Mouse (Mus musculus) cerebellum, adult 2 months (tissue): ENCODE measurements around the gene Ttc9b. TPM values are rescaled to one million over a fixed set of nuclear protein-coding genes. Genes with fewer than 3 reads are reported as not detected.
A peak's percentile ranks its signal among the peaks of the same experiment; 100 is the strongest.
"Not testable (repeated sequence)": the region's sequence is repeated elsewhere in the genome, so short reads cannot be mapped to it uniquely, and the experiment has no call there.

Experiments used
- DNase-seq, 2 experiments: peaks; one replicate each; pipeline ENCODE4 v3.0.0; 2021
- H3K27ac ChIP-seq: fragments of 200-500 bp; 2 replicates; pipeline ENCODE4 v1.5.1; 2012; ENCODE audit warnings: low read length, control low read depth, inconsistent platforms; ENCODE audit not compliant: insufficient read depth
- H3K27me3 ChIP-seq: fragments of 200-500 bp; 2 replicates; pipeline ENCODE4 v1.6.1; 2012; ENCODE audit warnings: inconsistent platforms, mild to moderate bottlenecking, low read length, moderate library complexity; ENCODE audit not compliant: control insufficient read depth, insufficient read depth
- H3K4me1 ChIP-seq: fragments of 200-500 bp; 2 replicates; pipeline ENCODE4 v1.6.1; 2011; ENCODE audit warnings: low read length; ENCODE audit not compliant: control insufficient read depth, insufficient read depth
- H3K4me3 ChIP-seq: fragments of 200-500 bp; replicated peaks from 2 replicates; pipeline ENCODE3; 2011; ENCODE audit warnings: mild to moderate bottlenecking, low read depth, low read length, control low read depth; ENCODE audit not compliant: insufficient read depth
- CTCF ChIP-seq: fragments of 200-500 bp; IDR thresholded peaks from 2 replicates; pipeline ENCODE4 v1.5.1; 2011; ENCODE audit warnings: low read depth, mild to moderate bottlenecking, control low read depth, low read length, moderate library complexity, borderline replicate concordance; ENCODE audit not compliant: insufficient read depth
- POLR2A ChIP-seq: fragments of 200-500 bp; IDR thresholded peaks from 2 replicates; pipeline ENCODE4 v1.6.1; 2011; ENCODE audit warnings: low read length, control low read depth, borderline replicate concordance; ENCODE audit not compliant: insufficient read depth
- WGBS: fragments of 180-500 bp; shearing (Covaris S2); methylation state at CpG from one replicate; pipeline ENCODE4 v1.1.7; 2018; 5-methylcytosine and 5-hydroxymethylcytosine counted together
- polyA plus RNA-seq: library from polyadenylated mRNA; depleted of rRNA; stranded (reverse); fragments of >200 nt; gene quantifications from 2 replicates; pipeline ENCODE4 v1.2.3, GENCODE M21; 2012

Gene Ttc9b
- polyA plus RNA-seq, 1 experiment: 62.2 TPM

DNA sequence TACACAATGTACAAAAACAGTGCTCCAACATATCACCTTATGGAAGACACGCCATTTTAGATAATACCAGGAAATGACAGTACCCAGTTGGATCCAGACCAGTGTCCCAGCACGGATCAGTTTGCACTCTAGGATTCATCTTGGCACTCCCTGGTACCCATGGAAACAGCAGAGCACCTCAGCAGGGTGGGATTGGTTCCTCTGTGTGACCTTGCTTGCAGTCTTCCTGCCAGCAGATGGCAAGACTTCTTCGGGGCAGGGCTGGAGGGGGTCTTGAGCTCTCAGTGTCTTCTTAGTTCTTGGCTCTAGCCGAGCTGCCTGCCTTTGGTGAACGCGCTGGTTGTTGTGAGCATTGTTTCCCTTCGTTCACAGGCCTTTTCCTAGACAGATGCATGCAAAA lies 26.0 kb upstream of the Ttc9b start:
- no peaks in the 10 kb centered on the region for H3K27me3 ChIP-seq
- no peak for TF ChIP-seq CTCF
- no peak for TF ChIP-seq POLR2A
- H3K27ac ChIP-seq: peak overlapping the region; percentile 39
- DNase-seq: no peak
- peaks cover 29% of the 10 kb centered on the region for H3K4me1 ChIP-seq
- no peak overlapping the region for H3K4me3 ChIP-seq
- 34% methylated on average over 7 of the region's 7 CpGs for WGBS

DNA sequence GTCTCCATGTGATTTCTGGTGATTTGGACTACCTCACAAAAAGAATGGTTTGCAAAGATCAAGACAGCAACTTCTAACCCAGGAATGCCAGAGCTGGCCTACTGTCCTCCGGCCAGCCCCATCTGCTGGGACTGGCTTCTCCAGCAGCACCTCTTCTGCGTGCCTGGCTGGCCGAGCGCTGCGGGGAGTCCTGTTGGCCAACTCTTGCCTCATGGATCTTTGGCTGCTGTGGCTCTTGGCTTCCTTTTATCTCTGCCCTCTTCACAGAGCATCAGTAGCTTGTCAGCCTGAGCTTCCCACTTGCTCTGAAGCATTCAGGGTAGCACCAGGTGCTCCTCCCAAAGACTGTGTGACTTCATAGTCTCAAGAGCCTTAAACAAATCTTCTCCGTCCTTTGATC lies 25.5 kb upstream of the Ttc9b start:
- 24% methylated on average over 6 of the region's 6 CpGs for WGBS
- Histone ChIP-seq H3K4me3 (no peak overlapping the region), H3K4me1 (peaks cover 34% of the 10 kb centered on the region), H3K27me3 (no peaks in the 10 kb centered on the region), H3K27ac (peak overlapping the region; percentile 39)
- peak in 1 of 2 experiments; percentile 60 for DNase-seq
- no peak for TF ChIP-seq CTCF
- TF ChIP-seq POLR2A: no peak

DNA sequence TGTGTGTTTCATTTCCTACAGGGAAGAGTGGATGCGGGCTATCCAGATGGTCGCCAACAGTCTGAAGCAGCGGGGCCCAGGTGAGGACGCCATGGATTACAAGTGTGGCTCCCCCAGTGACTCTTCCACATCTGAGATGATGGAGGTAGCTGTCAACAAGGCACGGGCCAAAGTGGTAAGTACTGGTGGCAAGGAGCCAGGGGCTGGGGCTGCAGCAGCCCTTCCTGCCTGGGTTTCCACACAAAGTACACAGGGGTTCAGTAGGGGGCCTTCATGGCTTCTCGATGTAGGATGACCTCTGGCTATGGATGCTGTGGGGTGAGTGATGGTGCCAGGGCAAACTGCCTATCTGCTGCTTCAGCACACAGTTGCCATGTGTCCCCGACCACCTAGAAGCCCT lies 24.9 kb upstream of the Ttc9b start:
- 33% methylated on average over 7 of the region's 7 CpGs for WGBS
- H3K27ac ChIP-seq, H3K27me3 ChIP-seq, H3K4me3 ChIP-seq, DNase-seq: not testable (repeated sequence)
- peaks cover 39% of the 10 kb centered on the region for H3K4me1 ChIP-seq

DNA sequence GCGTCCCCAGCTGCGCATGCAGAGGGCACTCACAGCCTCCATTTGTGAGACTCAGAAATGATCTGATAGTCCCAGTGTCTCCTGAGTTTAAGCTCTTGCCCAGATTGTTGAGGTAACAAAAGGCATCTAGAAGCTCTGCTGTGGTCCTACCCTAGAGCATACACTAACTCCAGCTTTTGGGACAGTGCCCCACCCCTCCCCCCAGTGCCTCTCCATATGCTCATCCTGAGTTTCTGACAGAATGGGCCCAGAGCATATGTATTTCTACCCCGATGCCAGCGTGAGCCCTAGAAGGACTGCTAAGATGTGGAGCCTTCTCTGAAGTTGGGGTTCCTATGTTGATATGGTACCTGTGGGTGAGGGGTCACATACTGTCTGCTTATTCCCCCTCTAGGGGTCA lies 22.3 kb upstream of the Ttc9b start:
- no peak for TF ChIP-seq CTCF
- TF ChIP-seq POLR2A: no peak
- H3K27ac ChIP-seq: peak overlapping the region; percentile 64
- WGBS: 49% methylated on average over 4 of the region's 4 CpGs
- peak; percentile 64 to 71 for DNase-seq
- no peak overlapping the region for H3K4me3 ChIP-seq
- H3K27me3 ChIP-seq: no peaks in the 10 kb centered on the region
- H3K4me1 ChIP-seq: peaks cover 46% of the 10 kb centered on the region

DNA sequence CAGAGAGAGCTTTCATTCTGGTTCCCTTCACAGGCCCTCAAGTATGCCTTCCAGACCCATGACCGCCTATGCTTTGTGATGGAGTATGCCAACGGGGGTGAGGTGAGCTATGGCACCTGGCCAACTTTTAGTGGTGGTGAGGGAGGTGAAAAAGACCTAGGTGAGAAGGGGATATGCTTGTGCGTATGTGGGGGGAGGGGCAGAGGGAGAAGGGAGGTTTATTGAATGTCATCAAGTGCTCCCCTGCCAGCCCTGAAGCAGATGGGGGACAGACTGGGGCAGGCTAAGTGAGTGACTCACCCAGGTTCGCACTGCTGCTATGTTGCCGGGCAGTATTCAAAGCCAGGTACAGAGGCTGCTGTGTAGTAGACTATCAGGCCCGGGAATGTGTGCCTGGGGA lies 20.5 kb upstream of the Ttc9b start:
- H3K27me3 ChIP-seq: no peaks in the 10 kb centered on the region
- H3K27ac ChIP-seq: peak overlapping the region; percentile 58
- H3K4me3 ChIP-seq: no peak overlapping the region
- peaks cover 40% of the 10 kb centered on the region for H3K4me1 ChIP-seq
- WGBS: 9% methylated on average over 6 of the region's 6 CpGs
- TF ChIP-seq CTCF: no peak
- TF ChIP-seq POLR2A: no peak
- DNase-seq: peak; percentile 66 to 77

DNA sequence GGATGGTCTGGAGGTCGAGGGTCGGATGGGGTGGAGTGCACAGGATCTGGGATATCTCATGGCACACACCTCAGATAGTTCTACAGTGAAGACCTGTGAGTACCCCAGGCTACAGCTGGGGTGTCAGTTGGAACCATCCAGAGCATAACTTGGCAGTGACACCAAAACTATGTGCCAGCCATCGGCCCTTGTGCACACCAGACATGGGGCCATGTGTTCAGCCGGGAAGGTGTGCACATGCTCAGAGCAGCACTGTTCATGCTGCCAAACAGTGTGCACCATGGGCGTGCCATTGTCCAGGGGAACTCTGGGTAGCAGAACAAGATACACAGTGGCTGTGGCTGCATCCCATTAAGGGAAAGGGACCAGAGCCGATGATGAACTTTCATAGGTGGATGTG lies 19.0 kb upstream of the Ttc9b start:
- Histone ChIP-seq H3K27ac (no peak overlapping the region), H3K4me1 (peaks cover 32% of the 10 kb centered on the region), H3K4me3 (no peak overlapping the region), H3K27me3 (no peaks in the 10 kb centered on the region)
- no peak for TF ChIP-seq POLR2A
- no peak for TF ChIP-seq CTCF
- DNase-seq: no peak
- WGBS: 60% methylated on average over 6 of the region's 6 CpGs

DNA sequence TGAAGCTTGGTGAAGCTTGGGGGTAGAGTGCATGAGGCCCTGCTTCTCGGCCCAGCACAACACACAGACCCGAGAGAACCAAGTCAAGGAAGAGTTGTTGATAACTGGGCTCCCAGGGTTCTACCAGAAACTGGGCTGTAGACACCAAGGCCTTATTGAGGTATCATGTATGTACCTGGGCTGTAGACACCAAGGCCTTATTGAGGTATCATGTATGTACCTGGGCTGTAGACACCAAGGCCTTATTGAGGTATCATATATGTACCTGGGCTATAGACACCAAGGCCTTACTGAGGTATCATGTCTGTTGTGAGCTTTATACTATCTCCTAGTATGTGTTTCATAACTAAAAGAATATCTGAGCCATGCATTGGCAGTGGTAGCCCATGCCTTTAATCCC lies 18.6 kb upstream of the Ttc9b start:
- 94% methylated on average over 2 of the region's 2 CpGs for WGBS
- not testable (repeated sequence) for H3K27me3 ChIP-seq, DNase-seq

DNA sequence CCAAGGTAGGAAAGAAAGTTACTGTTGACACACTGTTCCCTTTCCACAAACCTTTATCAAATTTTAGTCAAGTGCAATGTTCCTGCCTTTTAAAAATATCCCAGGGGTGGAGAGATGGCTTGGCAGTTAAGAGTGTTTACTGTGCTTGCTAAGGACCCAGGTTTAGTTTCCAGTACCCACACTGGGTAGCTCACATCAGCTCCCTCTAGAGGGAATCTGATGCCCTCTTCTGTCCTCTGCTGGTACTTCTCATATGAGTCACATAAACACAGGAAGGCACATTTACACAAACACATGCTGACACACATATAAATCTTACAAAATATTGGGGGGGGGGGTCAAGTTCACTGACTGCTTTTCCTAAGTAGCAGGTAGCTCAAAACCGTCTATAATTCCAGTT lies 9.2 kb upstream of the Ttc9b start:
- Histone ChIP-seq H3K27me3 (no peaks in the 10 kb centered on the region), H3K4me3 (no peak overlapping the region), H3K27ac (no peak overlapping the region), H3K4me1 (peaks cover 24% of the 10 kb centered on the region)
- no peak for TF ChIP-seq POLR2A
- TF ChIP-seq CTCF: no peak
- DNase-seq: no peak
- WGBS: 71% methylated on average over 1 of the region's 1 CpGs

More for the DNA sequence above, 18.6 kb upstream of the Ttc9b start:
- not testable (repeated sequence) for H3K27ac ChIP-seq, H3K4me3 ChIP-seq
- H3K4me1 ChIP-seq: peaks cover 36% of the 10 kb centered on the region

DNA sequence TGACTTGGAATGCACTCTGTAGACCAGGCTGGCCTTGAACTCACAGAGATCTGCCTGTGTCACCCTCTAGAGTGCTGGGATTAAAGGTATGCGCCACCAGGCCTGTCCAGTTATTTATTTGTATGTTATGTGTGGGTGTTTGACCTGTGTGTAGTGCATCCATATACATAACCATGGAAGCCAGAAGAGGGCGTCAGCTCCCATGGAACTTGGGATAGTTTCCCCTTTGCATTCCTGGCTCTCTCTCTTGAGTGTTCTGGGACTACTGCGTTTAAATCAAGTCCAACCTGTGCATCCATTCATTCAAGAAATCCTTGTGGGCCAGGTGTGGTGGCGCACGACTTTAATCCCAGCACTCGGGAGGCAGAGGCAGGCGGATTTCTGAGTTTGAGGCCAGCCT lies 7.2 kb upstream of the Ttc9b start:
- WGBS: 84% methylated on average over 7 of the region's 7 CpGs
- Histone ChIP-seq H3K27ac (no peak overlapping the region), H3K4me3 (no peak overlapping the region), H3K4me1 (peaks cover 15% of the 10 kb centered on the region), H3K27me3 (no peaks in the 10 kb centered on the region)
- TF ChIP-seq CTCF: no peak
- no peak for TF ChIP-seq POLR2A
- no peak for DNase-seq
